Mouse (Mus musculus) forebrain, embryonic 15.5 days (tissue): Measurements from ENCODE around the gene Prkn. TPM values are rescaled to one million over a fixed set of nuclear protein-coding genes. Genes with fewer than 3 reads are reported as not detected.

Experiments used
- ATAC-seq: fragments of 200-750 bp; cut with Nextera tagmentation; replicated peaks from 2 replicates; pipeline ENCODE4 v1.8.0; 2017; ENCODE audit warnings: mild to moderate bottlenecking, moderate TSS enrichment, moderate library complexity
- H3K27ac ChIP-seq: fragments of 300-500 bp; sonication (generic); replicated peaks from 2 replicates; pipeline ENCODE4 v1.5.1; 2015; ENCODE audit warnings: mild to moderate bottlenecking, inconsistent platforms
- H3K27me3 ChIP-seq: fragments of 300-500 bp; sonication (generic); 2 replicates; pipeline ENCODE4 v1.6.1; 2015; ENCODE audit warnings: inconsistent platforms
- H3K36me3 ChIP-seq: fragments of 300-500 bp; sonication (generic); 2 replicates; pipeline ENCODE4 v1.6.1; 2015; ENCODE audit warnings: mild to moderate bottlenecking, inconsistent platforms
- H3K4me1 ChIP-seq: fragments of 300-500 bp; sonication (generic); 2 replicates; pipeline ENCODE4 v1.6.1; 2015; ENCODE audit warnings: inconsistent platforms
- H3K4me2 ChIP-seq: fragments of 300-500 bp; sonication (generic); replicated peaks from 2 replicates; pipeline ENCODE4 v1.6.1; 2015; ENCODE audit warnings: mild to moderate bottlenecking, inconsistent platforms
- H3K4me3 ChIP-seq: fragments of 300-500 bp; sonication (generic); 2 replicates; pipeline ENCODE4 v1.5.1; 2015; ENCODE audit warnings: mild to moderate bottlenecking, inconsistent platforms
- H3K9ac ChIP-seq: fragments of 300-500 bp; sonication (generic); replicated peaks from 2 replicates; pipeline ENCODE4 v1.6.1; 2015; ENCODE audit warnings: mild to moderate bottlenecking, inconsistent platforms
- H3K9me3 ChIP-seq: fragments of 300-500 bp; sonication (generic); 2 replicates; pipeline ENCODE4 v1.6.1; 2016; ENCODE audit warnings: inconsistent platforms
- WGBS: fragments of 180-500 bp; shearing (Covaris S2); methylation state at CpG from one replicate; pipeline ENCODE4 v1.1.7; 2015; ENCODE audit warnings: mixed read lengths; 5-methylcytosine and 5-hydroxymethylcytosine counted together
- polyA plus RNA-seq: library from polyadenylated mRNA; unstranded; fragments of >200 nt; fragmentation: Nextera tagmentation; extraction: Ambion mirVana; gene quantifications from 2 replicates; pipeline ENCODE4 v1.2.1, GENCODE M21; 2015

Prkn gene
- 2.6 and 3.6 TPM in 2 replicates for polyA plus RNA-seq

- Histone ChIP-seq H3K4me3 (peak within 1 kb of the TSS; percentile 51), H3K4me1 (peaks cover 11% of the 10 kb centered on the region), H3K9me3 (no peaks in the 10 kb centered on the region), H3K36me3 (no peaks in the 10 kb centered on the region), H3K9ac (peak within 1 kb of the TSS; percentile 61), H3K4me2 (peak within 1 kb of the TSS; percentile 63), H3K27ac (peak within 1 kb of the TSS; percentile 41; the same call in 1 of the 2 replicates), H3K27me3 (no peaks in the 10 kb centered on the region)
- peak; percentile 98 for ATAC-seq
- under 1% methylated on average over 49 of the region's 58 CpGs for WGBS
These were observed at the start of gene Prkn, which contains the start of gene Pacrg for GRCm38 (mm10) chr17:10840148-10840707. Gene Prkn, plus strand, starts transcription at chr17:10840384. Gene Pacrg, minus strand, starts transcription at chr17:10840311.

DNA sequence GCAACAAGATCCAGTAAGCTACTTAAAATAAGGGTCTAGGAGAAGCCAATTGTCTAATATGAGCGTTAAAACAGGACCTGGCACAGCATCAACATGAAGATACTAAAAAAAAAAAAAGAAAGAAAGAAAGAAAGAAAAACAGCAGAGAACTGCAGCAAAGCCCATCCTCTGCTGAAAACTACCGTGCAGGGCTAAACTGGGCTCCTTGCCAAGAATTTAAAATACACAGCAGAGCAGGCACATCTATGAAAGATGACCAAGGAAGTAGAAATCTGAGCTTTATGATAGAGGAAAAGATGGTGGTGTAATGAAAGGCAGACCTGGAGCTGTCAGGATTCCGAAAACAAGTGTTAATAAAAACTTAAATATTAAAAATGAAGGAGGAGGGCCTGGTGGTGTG, 48.5 kb upstream of the Prkn start:
- peaks cover 7% of the 10 kb centered on the region for H3K4me1 ChIP-seq
- no peaks in the 10 kb centered on the region for H3K36me3 ChIP-seq
- no peak overlapping the region for H3K27ac ChIP-seq
- H3K4me2 ChIP-seq = no peak overlapping the region
- H3K9me3 ChIP-seq = no peaks in the 10 kb centered on the region
- ATAC-seq = no peak
- no peaks in the 10 kb centered on the region for H3K27me3 ChIP-seq
- 31% methylated on average over 3 of the region's 3 CpGs for WGBS
- H3K9ac ChIP-seq = no peak overlapping the region
- H3K4me3 ChIP-seq = no peak overlapping the region

DNA sequence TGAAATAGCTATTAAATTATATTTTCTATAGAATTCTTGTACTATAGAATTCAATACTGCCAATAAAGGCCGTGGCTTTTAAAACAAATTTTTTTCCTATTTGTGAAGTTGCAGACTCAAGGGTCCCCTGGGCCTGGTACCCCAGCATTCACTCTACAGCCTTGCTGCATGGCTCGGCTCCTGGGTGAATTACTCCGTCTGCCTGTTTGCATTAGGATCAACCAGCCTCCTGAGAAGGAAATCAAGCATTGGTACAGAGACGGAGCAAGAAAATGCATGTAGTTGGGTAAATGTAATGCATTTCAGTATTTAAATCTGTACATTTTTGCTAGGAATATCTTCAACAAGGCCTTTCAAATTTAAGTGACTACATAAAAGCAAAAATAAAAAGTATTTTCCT, 33.5 kb upstream of the Prkn start:
- Histone ChIP-seq H3K9ac (no peak overlapping the region), H3K36me3 (no peaks in the 10 kb centered on the region), H3K4me3 (no peak overlapping the region), H3K27ac (no peak overlapping the region), H3K4me2 (no peak overlapping the region), H3K9me3 (no peaks in the 10 kb centered on the region), H3K4me1 (peaks cover 8% of the 10 kb centered on the region), H3K27me3 (no peaks in the 10 kb centered on the region)
- ATAC-seq = no peak
- WGBS = 83% methylated on average over 4 of the region's 4 CpGs

DNA sequence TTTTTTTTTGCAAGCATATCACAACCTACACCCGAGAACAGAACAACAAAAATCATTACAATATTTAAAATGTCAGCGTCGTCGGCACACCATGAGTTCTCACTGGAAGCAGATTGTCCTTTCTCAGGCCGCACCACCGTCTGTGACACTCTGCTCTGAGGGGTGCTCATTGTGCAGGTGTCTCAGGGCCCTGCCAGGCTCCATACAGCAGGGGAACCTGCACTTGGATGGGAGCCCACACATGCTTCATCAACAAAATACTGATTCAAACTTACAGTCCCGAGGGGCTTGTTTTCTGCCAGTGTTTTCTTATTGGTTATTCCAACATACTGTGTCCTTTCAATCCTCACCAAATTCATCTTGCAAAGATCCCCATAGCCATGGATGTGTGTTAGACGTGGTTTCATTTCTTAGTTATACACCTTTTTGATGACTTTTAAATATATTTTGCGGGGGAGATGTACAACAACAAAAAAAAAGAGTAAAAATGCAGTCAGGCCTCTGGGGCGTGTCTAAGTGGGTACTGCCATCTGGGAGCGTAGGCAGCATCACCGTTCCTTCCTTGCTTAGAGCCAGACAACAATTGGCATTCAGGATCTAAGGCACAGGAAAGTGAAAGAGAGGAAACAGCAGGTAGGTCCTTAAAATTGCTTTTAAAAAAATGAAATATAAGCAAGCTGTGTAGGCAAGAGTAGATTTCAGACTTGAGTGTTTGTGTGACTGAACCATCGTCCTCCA, 32.8 kb upstream of the Prkn start:
- no peak overlapping the region for H3K4me3 ChIP-seq
- 48% methylated on average over 13 of the region's 13 CpGs for WGBS
- peak overlapping the region; percentile 37; the same call in 1 of the 2 replicates for H3K27ac ChIP-seq
- no peak overlapping the region for H3K9ac ChIP-seq
- H3K27me3 ChIP-seq = no peaks in the 10 kb centered on the region
- peaks cover 8% of the 10 kb centered on the region for H3K4me1 ChIP-seq
- no peaks in the 10 kb centered on the region for H3K9me3 ChIP-seq
- ATAC-seq = peak; percentile 48; the same call in 1 of the 2 replicates
- H3K36me3 ChIP-seq = no peaks in the 10 kb centered on the region
- H3K4me2 ChIP-seq = no peak overlapping the region

GRCm38 (mm10) chr17:10808571-10808970, 31.6 kb upstream of the Prkn start:
- H3K27me3 ChIP-seq = no peaks in the 10 kb centered on the region
- 51% methylated on average over 2 of the region's 2 CpGs for WGBS
- H3K4me3 ChIP-seq = no peak overlapping the region
- H3K9me3 ChIP-seq = no peaks in the 10 kb centered on the region
- H3K4me2 ChIP-seq = no peak overlapping the region
- no peaks in the 10 kb centered on the region for H3K36me3 ChIP-seq
- H3K4me1 ChIP-seq = peaks cover 8% of the 10 kb centered on the region
- no peak overlapping the region for H3K9ac ChIP-seq
- no peak overlapping the region for H3K27ac ChIP-seq
- ATAC-seq = no peak

GRCm38 (mm10) chr17:10818971-10819370, 21.2 kb upstream of the Prkn start:
- H3K9me3 ChIP-seq = no peaks in the 10 kb centered on the region
- H3K4me1 ChIP-seq = no peaks in the 10 kb centered on the region
- WGBS = 68% methylated on average over 4 of the region's 4 CpGs
- H3K4me2 ChIP-seq = no peak overlapping the region
- H3K27me3 ChIP-seq = no peaks in the 10 kb centered on the region
- no peak overlapping the region for H3K27ac ChIP-seq
- no peak for ATAC-seq
- H3K36me3 ChIP-seq = no peaks in the 10 kb centered on the region
- H3K4me3 ChIP-seq = no peak overlapping the region
- no peak overlapping the region for H3K9ac ChIP-seq

DNA sequence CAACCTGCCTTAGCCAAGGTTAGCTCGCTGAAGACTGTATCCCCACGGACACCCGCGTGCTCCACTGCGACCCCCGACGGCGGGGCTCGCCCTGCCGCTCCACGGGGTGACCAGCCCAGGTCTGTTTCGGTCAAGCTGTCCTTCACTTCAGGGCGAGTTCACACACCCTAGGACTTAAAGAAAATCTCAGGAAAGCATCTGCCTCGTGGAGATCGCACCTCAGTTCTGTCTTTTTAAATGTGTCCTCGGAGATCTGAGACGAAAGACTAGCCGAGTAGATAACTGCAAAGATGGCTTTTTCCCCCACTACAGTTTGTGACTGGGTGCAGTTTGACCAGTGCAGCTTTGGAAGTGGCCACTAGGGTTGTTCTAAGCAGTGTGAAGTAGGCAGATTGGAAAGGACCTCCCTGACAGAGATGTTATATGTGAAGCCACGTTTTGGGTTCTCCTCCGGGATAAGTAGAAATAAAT, 582 bp downstream of the Prkn start:
- Histone ChIP-seq H3K4me3 (peak overlapping the region; percentile 51), H3K9me3 (no peaks in the 10 kb centered on the region), H3K36me3 (no peaks in the 10 kb centered on the region), H3K4me2 (peak overlapping the region; percentile 63), H3K4me1 (peaks cover 11% of the 10 kb centered on the region), H3K9ac (peak overlapping the region; percentile 61), H3K27me3 (no peaks in the 10 kb centered on the region), H3K27ac (no peak overlapping the region)
- 2% methylated on average over 20 of the region's 20 CpGs for WGBS
- peak; percentile 38 for ATAC-seq

- ATAC-seq = no peak
- no peak overlapping the region for H3K27ac ChIP-seq
- no peak overlapping the region for H3K4me3 ChIP-seq
- WGBS = 72% methylated on average over 3 of the region's 3 CpGs
- H3K4me2 ChIP-seq = no peak overlapping the region
- H3K9ac ChIP-seq = no peak overlapping the region
- H3K36me3 ChIP-seq = no peaks in the 10 kb centered on the region
- H3K9me3 ChIP-seq = no peaks in the 10 kb centered on the region
- H3K4me1 ChIP-seq = peaks cover 12% of the 10 kb centered on the region; the same call in 1 of the 2 replicates
- no peaks in the 10 kb centered on the region for H3K27me3 ChIP-seq
These were observed 14.0 kb downstream of the Prkn start for GRCm38 (mm10) chr17:10854207-10854606.

DNA sequence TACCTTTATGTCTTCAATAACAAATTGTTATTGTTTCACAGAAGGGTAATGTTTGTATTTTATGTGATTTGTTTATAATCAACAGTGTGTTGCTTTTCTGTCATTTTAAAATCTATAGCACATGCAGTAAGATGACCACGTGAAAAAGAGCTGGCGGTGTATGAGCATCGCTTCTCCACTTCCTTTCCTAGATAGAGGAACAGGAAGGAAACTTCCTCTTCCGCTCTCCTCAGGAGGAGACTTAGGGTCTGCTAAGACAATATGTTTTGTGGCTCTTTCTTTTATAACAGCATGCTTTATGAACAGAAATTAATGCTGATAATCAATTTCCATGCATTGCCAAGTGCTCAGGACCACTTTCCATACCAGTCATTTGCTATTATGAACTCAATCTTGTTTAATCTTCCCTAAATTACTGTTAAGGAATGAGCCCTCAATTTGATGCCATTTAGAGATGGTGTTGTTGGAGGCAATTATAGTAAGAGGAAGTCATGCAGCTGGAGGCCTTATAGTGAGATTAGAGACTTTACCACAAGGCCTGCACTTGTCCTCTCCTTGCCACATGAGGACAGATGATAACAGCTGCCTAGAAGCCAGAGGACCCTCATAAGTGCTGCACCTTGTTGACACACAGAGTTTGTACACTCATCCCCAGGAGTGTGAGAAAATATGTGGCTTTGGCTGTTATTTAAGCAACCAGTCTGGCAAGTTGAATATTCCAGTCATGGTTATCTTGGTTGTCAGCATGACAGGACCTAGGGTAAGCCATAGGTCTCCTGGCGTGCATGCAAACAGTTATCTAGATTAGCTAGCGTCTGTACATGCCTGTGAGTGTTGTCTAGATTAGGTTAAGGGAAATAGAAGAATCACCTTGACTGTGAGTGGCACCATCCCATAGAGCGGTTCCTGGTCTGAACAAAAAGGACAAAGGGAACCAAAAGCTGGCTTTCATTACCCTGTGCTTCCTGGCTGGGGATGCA, 34.3 kb downstream of the Prkn start:
- no peaks in the 10 kb centered on the region for H3K36me3 ChIP-seq
- no peak overlapping the region for H3K9ac ChIP-seq
- no peak for ATAC-seq
- no peaks in the 10 kb centered on the region for H3K27me3 ChIP-seq
- WGBS = 91% methylated on average over 7 of the region's 7 CpGs
- H3K4me1 ChIP-seq = no peaks in the 10 kb centered on the region
- H3K27ac ChIP-seq = no peak overlapping the region
- no peaks in the 10 kb centered on the region for H3K9me3 ChIP-seq
- H3K4me2 ChIP-seq = no peak overlapping the region
- H3K4me3 ChIP-seq = no peak overlapping the region

DNA sequence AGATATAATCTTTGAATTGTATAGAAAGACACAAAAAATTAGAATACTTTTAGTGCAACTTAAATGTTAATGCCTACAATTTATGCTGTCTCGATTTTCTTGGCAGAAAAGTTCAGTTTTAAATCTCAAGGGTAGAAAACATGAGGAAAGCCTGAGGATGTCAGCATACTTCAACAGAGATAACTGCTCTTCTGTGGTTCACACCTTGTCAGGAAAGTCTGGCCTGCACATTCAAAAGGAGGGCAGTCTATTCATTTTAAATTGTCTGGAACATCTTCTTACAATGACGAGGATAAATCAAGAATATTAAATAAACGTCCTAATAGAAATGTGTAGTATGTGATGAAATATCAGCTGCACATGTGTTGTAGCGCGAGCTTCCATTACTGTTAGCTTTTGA, 38.8 kb downstream of the Prkn start:
- H3K27ac ChIP-seq = no peak overlapping the region

GRCm38 (mm10) chr17:10882260-10882659, 42.1 kb downstream of the Prkn start:
- H3K4me1 ChIP-seq = no peaks in the 10 kb centered on the region
- no peaks in the 10 kb centered on the region for H3K36me3 ChIP-seq
- H3K9ac ChIP-seq = no peak overlapping the region
- H3K9me3 ChIP-seq = no peaks in the 10 kb centered on the region
- 88% methylated on average over 1 of the region's 1 CpGs for WGBS
- H3K27me3 ChIP-seq = no peaks in the 10 kb centered on the region
- no peak for ATAC-seq
- H3K4me2 ChIP-seq = no peak overlapping the region
- H3K27ac ChIP-seq = no peak overlapping the region
- no peak overlapping the region for H3K4me3 ChIP-seq

More for the DNA sequence above, 38.8 kb downstream of the Prkn start:
- WGBS = 84% methylated on average over 5 of the region's 5 CpGs
- H3K9ac ChIP-seq = no peak overlapping the region
- no peak overlapping the region for H3K4me2 ChIP-seq
- no peaks in the 10 kb centered on the region for H3K9me3 ChIP-seq
- no peak overlapping the region for H3K4me3 ChIP-seq
- H3K27me3 ChIP-seq = no peaks in the 10 kb centered on the region
- no peaks in the 10 kb centered on the region for H3K4me1 ChIP-seq
- H3K36me3 ChIP-seq = no peaks in the 10 kb centered on the region
- ATAC-seq = no peak

DNA sequence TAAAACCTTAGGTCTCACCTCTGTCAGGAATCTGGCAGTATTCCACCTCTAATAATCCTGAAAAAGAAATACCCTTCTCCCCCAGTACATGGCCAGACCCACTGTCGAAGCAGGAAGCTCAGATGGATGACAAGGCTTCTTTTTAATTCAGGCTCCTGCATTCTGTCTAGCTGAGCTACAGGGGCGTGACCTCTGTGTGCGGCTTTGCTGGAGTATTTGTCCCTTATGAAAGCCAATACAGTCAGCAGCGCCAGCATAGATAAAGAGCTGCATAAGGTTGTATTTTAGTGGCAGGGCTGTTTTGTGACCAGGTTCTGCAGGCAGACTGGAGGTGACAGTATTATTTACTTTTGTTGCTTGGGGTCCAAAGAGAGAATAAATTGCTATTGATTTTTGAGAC, 47.7 kb downstream of the Prkn start:
- H3K4me1 ChIP-seq = peaks cover 6% of the 10 kb centered on the region; the same call in 1 of the 2 replicates
- 15% methylated on average over 4 of the region's 4 CpGs for WGBS
- no peak for ATAC-seq

More for the DNA sequence above, 47.7 kb downstream of the Prkn start:
- Histone ChIP-seq H3K27me3 (no peaks in the 10 kb centered on the region), H3K4me3 (no peak overlapping the region), H3K4me2 (no peak overlapping the region), H3K9me3 (no peaks in the 10 kb centered on the region), H3K9ac (no peak overlapping the region), H3K36me3 (no peaks in the 10 kb centered on the region), H3K27ac (no peak overlapping the region)
